Mouse (Mus musculus) lung, embryonic 15.5 days (tissue): ENCODE measurements around the gene Cyb5rl. TPM values are rescaled to one million over a fixed set of nuclear protein-coding genes. Genes with fewer than 3 reads are reported as not detected.

ENCODE experiments used
- ATAC-seq: fragments of 200-750 bp; cut with Nextera tagmentation; 2 replicates; pipeline ENCODE4 v1.8.0; 2017; ENCODE audit warnings: moderate number of reproducible peaks, borderline replicate concordance; ENCODE audit not compliant: low FRiP score, low TSS enrichment; ENCODE audit errors: extremely low read depth
- H3K27ac ChIP-seq: fragments of 300-500 bp; sonication (generic); 2 replicates; pipeline ENCODE4 v1.5.1; 2015; ENCODE audit warnings: moderate library complexity, mild to moderate bottlenecking, inconsistent platforms
- H3K27me3 ChIP-seq: fragments of 300-500 bp; sonication (generic); 2 replicates; pipeline ENCODE4 v1.6.1; 2015; ENCODE audit warnings: inconsistent platforms
- H3K36me3 ChIP-seq: fragments of 300-500 bp; sonication (generic); 2 replicates; pipeline ENCODE4 v1.6.1; 2015; ENCODE audit warnings: inconsistent platforms
- H3K4me1 ChIP-seq: fragments of 300-500 bp; sonication (generic); 2 replicates; pipeline ENCODE4 v1.6.1; 2015; ENCODE audit warnings: inconsistent platforms
- H3K4me2 ChIP-seq: fragments of 300-500 bp; sonication (generic); 2 replicates; pipeline ENCODE4 v1.6.1; 2015; ENCODE audit warnings: inconsistent platforms, mild to moderate bottlenecking, moderate library complexity
- H3K4me3 ChIP-seq: fragments of 300-500 bp; sonication (generic); 2 replicates; pipeline ENCODE4 v1.5.1; 2015; ENCODE audit warnings: mild to moderate bottlenecking, inconsistent platforms
- H3K9ac ChIP-seq: fragments of 300-500 bp; sonication (generic); 2 replicates; pipeline ENCODE4 v1.6.1; 2015; ENCODE audit warnings: inconsistent platforms
- H3K9me3 ChIP-seq: fragments of 300-500 bp; sonication (generic); 2 replicates; pipeline ENCODE4 v1.6.1; 2016; ENCODE audit warnings: inconsistent platforms
- WGBS: fragments of 180-500 bp; shearing (Covaris S2); methylation state at CpG from one replicate; pipeline ENCODE4 v1.1.7; 2015; 5-methylcytosine and 5-hydroxymethylcytosine counted together
- polyA plus RNA-seq: library from polyadenylated mRNA; unstranded; fragments of >200 nt; fragmentation: Nextera tagmentation; extraction: Ambion mirVana; gene quantifications from 2 replicates; pipeline ENCODE4 v1.2.1, GENCODE M21; 2015

Cyb5rl gene
- polyA plus RNA-seq: 5.9 and 6.1 TPM in 2 replicates

DNA sequence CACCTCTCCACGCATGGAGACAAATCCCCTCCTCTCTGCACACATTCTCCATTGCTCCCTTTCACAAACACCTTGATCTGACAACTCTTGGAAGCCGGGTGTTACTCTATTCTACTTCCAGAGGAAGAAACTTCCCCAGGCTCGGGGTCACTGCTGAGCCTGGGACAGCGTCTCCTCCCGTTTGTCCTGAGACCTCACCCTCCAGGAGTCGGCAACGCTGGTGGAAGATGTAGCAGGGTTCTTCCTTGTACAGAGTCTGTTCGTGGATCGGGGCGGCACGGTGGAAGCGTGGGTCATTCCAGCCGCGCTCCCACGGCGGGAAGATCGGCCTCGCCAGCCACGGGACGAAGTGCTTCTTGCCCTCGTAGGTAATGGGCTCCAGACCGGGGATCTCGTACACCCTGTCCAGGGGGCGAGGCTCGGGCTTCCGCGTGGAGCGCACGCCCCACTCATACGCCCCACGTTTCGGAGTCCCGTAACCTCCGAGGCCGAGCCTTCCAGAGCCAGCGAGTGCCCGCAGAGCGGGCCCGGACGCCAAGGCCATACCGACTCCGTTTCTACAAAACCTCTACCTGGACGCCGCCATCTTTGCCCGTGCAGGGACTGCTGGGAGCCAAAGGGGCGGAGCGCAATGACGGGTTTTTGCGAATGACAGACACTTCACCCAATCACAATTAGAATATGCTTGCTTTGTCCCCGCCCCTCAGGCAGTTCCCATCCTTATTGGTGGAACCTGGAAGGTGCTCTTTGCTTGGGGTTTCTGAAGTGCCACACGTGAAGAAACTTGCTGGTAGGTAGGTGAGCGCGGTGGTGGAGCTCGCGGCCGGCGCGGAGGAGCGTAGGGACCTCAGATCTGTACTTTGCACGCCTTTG is at the start of gene Cyb5rl, which contains the start of gene Mrpl37:
Gene Cyb5rl (plus strand): TSS at position 737 of the 873 bp plus-strand sequence.
Gene Mrpl37 (minus strand): TSS at position 617 of the 873 bp plus-strand sequence.
- H3K27ac ChIP-seq: peak within 1 kb of the TSS; percentile 58
- H3K4me2 ChIP-seq: peak within 1 kb of the TSS; percentile 96
- peak within 1 kb of the TSS; percentile 83 for H3K9ac ChIP-seq
- peaks cover 26% of the 10 kb centered on the region for H3K36me3 ChIP-seq
- H3K9me3 ChIP-seq: no peaks in the 10 kb centered on the region
- peaks cover 16% of the 10 kb centered on the region for H3K4me1 ChIP-seq
- ATAC-seq: peak; percentile 98
- no peaks in the 10 kb centered on the region for H3K27me3 ChIP-seq
- peak within 1 kb of the TSS; percentile 78 for H3K4me3 ChIP-seq
- under 1% methylated on average over 60 of the region's 60 CpGs for whole genome bisulfite sequencing

DNA sequence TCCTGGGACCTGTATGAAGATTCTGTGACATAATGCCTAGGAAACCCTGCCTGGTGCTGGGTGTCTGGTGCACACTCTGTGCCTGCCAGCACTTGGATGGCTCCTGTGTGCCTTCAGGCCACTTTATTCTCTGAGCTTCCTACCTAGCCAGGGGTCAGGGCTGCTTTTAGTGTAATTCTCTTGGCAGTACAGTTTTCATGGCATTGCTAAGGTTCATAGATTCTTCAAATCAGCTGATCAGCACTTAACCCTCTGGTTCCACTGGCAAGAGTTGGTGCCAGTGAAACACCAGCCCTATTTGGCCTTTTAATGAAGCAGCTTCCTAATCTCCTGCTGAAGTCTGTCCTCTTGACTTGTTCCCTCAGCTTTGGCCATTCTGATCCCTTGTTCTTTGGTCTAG is 49.5 kb upstream of the Cyb5rl start:
- no peak overlapping the region for H3K9ac ChIP-seq
- no peak overlapping the region for H3K4me3 ChIP-seq
- H3K4me2 ChIP-seq: no peak overlapping the region
- peaks cover 3% of the 10 kb centered on the region; the same call in 1 of the 2 replicates for H3K36me3 ChIP-seq
- no peak overlapping the region for H3K27ac ChIP-seq
- no peaks in the 10 kb centered on the region for H3K27me3 ChIP-seq
- H3K9me3 ChIP-seq: no peaks in the 10 kb centered on the region
- no peak for ATAC-seq
- H3K4me1 ChIP-seq: peaks cover 10% of the 10 kb centered on the region; the same call in 1 of the 2 replicates

DNA sequence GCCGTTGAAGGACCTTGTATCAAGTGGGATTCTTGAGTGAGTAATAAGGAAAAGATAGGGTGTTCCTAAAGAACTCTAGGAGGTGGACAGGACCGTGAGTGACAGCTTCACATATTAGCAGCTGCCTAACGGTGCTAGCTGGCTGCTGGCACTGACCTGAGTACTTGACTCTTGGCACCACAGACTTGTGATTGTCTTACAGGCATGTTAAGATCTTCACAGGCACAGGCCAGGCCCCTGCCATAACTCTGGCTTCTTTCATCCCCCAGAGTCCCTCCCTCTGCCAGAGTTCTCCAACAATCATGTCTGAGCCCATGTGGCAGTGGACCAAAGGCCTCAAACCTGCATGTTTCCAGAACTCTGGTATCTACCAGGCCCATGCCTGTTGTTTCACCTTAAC is 48.3 kb upstream of the Cyb5rl start:
- Histone ChIP-seq H3K36me3 (peaks cover 3% of the 10 kb centered on the region; the same call in 1 of the 2 replicates), H3K9ac (no peak overlapping the region), H3K4me2 (no peak overlapping the region), H3K4me3 (no peak overlapping the region), H3K9me3 (no peaks in the 10 kb centered on the region), H3K27me3 (no peaks in the 10 kb centered on the region), H3K4me1 (peaks cover 10% of the 10 kb centered on the region; the same call in 1 of the 2 replicates), H3K27ac (no peak overlapping the region)
- no peak for ATAC-seq
- WGBS: 35% methylated on average over 3 of the region's 3 CpGs

DNA sequence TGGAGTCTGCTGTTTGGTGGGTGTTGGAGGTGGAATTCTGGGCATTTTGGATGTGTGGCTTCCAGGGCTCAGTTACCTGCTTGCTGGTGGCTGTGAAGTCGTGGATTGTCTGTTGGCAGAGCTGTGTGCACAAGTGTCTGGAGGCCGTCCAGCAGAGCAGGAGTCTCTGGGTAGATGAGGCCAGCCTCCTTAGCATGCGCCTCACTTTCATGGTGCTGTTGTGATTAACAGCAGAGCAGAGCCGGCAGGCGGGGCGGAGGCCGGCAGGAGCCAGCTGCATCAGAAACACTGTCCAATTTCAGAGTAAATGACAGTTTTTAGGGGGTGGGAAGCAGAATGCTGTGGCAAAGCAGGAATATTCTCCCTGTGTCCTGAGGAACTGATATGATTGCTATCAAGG is 47.8 kb upstream of the Cyb5rl start:
- Histone ChIP-seq H3K4me1 (peaks cover 10% of the 10 kb centered on the region; the same call in 1 of the 2 replicates), H3K27ac (no peak overlapping the region)

DNA sequence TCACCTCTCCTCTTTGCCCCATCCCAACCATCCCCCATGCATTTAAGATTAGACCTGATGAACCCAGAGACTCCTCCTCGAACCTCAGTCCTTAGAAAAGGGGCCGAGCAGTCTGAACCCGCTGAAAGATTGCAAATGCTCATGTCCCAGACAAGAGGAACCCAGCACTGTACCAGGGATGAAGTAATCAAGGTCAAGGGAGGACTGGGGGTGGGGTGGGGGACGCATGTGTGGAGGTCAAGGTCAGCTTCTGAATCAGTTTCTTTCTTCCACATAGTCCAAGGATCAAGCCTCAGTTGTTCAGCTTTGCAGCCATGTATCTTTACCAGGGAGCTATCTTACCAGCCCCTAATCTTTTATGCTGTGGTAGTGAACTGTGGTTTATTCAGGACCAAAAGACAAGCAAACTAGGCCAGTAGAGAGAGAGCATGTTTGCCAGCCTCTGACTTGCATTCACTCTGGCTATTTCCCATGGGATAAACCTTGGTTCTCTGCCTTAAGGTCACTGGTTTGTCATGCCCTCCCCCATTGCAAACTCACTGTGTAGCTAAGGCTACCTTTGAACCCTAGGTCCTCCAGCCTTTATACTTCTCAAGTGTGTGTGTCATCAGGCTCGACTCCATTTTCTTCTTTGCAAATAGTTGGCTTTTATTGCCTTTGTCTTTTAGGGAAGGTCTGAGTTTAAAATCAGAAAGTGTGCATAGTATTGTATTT is 46.3 kb upstream of the Cyb5rl start:
- no peak overlapping the region for H3K9ac ChIP-seq
- peaks cover 3% of the 10 kb centered on the region; the same call in 1 of the 2 replicates for H3K36me3 ChIP-seq
- WGBS: 69% methylated on average over 5 of the region's 5 CpGs
- ATAC-seq: no peak
- no peaks in the 10 kb centered on the region for H3K27me3 ChIP-seq
- H3K4me3 ChIP-seq: no peak overlapping the region
- H3K4me1 ChIP-seq: peaks cover 10% of the 10 kb centered on the region; the same call in 1 of the 2 replicates
- no peak overlapping the region for H3K27ac ChIP-seq
- no peaks in the 10 kb centered on the region for H3K9me3 ChIP-seq
- no peak overlapping the region for H3K4me2 ChIP-seq

More for the DNA sequence above, 47.8 kb upstream of the Cyb5rl start:
- peaks cover 3% of the 10 kb centered on the region; the same call in 1 of the 2 replicates for H3K36me3 ChIP-seq
- ATAC-seq: no peak
- H3K9ac ChIP-seq: no peak overlapping the region
- WGBS: 51% methylated on average over 7 of the region's 7 CpGs
- H3K4me3 ChIP-seq: no peak overlapping the region
- no peaks in the 10 kb centered on the region for H3K27me3 ChIP-seq
- H3K4me2 ChIP-seq: no peak overlapping the region
- H3K9me3 ChIP-seq: no peaks in the 10 kb centered on the region

DNA sequence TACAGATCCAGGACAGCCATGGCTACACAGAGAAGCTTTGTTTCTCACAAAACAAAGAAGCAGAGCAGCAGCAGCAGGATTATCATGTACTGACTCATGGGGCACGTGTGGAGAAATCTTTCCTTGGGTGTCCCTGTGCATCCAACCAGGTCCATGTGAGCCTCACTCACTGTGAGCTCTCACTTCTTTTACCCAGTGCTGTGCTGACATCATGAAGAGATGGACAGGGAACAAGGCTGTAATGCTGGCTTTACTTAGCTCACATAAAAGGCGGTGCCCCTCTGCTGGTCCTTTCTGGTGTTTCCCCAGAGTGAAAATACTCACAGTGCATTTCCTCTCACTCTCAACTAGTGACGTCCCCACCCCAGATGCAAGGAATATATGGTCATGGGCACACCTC is 45.3 kb upstream of the Cyb5rl start:
- ATAC-seq: no peak
- H3K27me3 ChIP-seq: no peaks in the 10 kb centered on the region
- H3K36me3 ChIP-seq: peaks cover 3% of the 10 kb centered on the region; the same call in 1 of the 2 replicates
- 72% methylated on average over 3 of the region's 3 CpGs for WGBS
- peaks cover 10% of the 10 kb centered on the region; the same call in 1 of the 2 replicates for H3K4me1 ChIP-seq
- H3K9ac ChIP-seq: no peak overlapping the region
- H3K27ac ChIP-seq: no peak overlapping the region
- H3K4me3 ChIP-seq: no peak overlapping the region
- no peaks in the 10 kb centered on the region for H3K9me3 ChIP-seq
- no peak overlapping the region for H3K4me2 ChIP-seq

DNA sequence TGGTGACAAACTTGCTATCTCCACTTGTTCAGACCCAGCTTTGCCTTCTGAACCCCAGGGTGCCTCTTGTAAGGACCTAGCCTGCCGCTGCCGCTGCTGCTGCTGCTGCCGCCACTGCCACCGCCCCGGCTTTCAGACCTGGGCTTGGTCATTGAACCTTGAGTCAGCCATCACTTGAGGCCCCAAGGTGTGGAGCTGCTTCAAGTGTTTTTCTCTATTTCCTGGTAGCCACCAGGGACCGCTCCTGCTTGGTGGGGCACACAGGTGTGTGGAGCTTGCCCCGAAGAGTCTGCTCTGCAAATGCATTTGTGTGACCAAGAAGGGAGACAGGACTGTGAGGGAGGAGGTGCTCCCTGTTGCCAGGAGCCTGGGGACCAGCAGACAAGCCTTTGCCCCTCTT is 41.9 kb upstream of the Cyb5rl start:
- ATAC-seq: no peak
- Histone ChIP-seq H3K9ac (no peak overlapping the region), H3K27me3 (no peaks in the 10 kb centered on the region), H3K9me3 (no peaks in the 10 kb centered on the region), H3K36me3 (peaks cover 8% of the 10 kb centered on the region; the same call in 1 of the 2 replicates), H3K4me3 (no peak overlapping the region), H3K27ac (no peak overlapping the region), H3K4me2 (no peak overlapping the region), H3K4me1 (no peaks in the 10 kb centered on the region)
- 78% methylated on average over 7 of the region's 7 CpGs for WGBS

DNA sequence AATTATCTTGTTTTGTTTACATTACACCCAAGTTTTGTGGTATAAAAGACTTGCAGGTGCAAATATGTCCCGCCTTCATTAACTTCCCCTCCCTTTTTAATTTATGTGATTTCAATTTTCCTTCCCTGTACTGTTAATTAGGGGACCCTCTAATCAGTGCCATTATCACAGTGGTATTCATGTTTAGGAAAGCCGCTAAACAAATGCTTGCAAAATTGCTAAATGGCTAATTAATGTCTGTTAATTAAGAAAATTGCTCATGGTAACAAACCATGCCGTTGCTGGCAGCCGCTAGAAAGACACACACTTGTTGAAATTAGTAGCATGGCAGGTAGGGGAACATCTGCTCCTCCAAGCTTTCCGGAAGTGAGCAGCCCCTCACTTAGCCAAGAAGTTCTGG is 41.4 kb upstream of the Cyb5rl start:
- H3K36me3 ChIP-seq: peaks cover 8% of the 10 kb centered on the region; the same call in 1 of the 2 replicates
- no peaks in the 10 kb centered on the region for H3K9me3 ChIP-seq
- 88% methylated on average over 5 of the region's 5 CpGs for WGBS
- H3K27ac ChIP-seq: no peak overlapping the region
- H3K27me3 ChIP-seq: no peaks in the 10 kb centered on the region
- no peak overlapping the region for H3K9ac ChIP-seq
- H3K4me2 ChIP-seq: no peak overlapping the region
- H3K4me3 ChIP-seq: no peak overlapping the region
- H3K4me1 ChIP-seq: no peaks in the 10 kb centered on the region
- no peak for ATAC-seq

DNA sequence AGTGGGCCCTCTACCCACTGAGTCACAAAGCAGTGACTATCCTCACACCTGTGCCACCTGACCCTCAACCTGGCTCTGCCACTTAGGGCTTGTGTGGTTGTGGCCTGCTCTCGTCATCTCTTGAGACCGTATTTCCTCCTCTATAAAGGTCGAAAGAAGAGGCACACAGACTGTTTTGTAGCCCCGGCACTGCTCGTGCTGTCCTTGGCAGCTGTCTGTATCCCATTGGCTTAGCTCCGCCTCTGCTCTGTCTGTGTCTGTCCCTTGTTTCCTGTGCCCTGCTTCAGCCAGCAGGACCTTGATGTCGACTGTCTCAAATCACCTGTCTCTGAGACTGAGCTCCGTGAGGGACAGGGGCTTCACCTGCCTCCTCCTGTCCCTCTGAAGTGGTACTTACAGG is 40.3 kb upstream of the Cyb5rl start:
- Histone ChIP-seq H3K27ac (no peak overlapping the region), H3K4me3 (no peak overlapping the region), H3K4me2 (no peak overlapping the region), H3K27me3 (no peaks in the 10 kb centered on the region), H3K36me3 (peaks cover 17% of the 10 kb centered on the region), H3K9ac (no peak overlapping the region), H3K4me1 (no peaks in the 10 kb centered on the region), H3K9me3 (no peaks in the 10 kb centered on the region)
- WGBS: 46% methylated on average over 8 of the region's 8 CpGs
- ATAC-seq: no peak

DNA sequence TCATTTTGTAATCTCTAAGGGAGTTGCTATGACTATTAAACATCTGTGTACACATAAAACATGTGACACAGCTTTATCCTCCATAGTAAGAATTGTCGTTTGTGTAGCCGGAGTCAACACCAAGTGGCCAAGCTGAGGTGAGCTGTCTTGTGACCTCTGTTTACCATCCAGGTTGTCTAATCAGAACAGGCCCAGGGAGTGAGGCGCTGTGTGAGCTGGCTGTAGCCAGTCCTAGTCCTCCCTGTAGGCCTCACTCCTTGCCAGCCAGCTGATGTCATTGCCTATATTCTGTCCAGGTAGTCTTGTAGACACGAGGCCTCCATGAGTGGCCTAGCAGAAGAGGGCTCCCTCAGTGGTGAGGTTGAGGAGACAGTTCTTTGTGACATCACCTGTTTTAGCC is 31.1 kb upstream of the Cyb5rl start:
- H3K9me3 ChIP-seq: no peaks in the 10 kb centered on the region
- no peaks in the 10 kb centered on the region for H3K27me3 ChIP-seq
- H3K36me3 ChIP-seq: peaks cover 75% of the 10 kb centered on the region
- H3K4me1 ChIP-seq: no peaks in the 10 kb centered on the region
- ATAC-seq: no peak
- no peak overlapping the region for H3K9ac ChIP-seq
- no peak overlapping the region for H3K27ac ChIP-seq
- no peak overlapping the region for H3K4me3 ChIP-seq
- WGBS: 81% methylated on average over 4 of the region's 4 CpGs
- H3K4me2 ChIP-seq: no peak overlapping the region

DNA sequence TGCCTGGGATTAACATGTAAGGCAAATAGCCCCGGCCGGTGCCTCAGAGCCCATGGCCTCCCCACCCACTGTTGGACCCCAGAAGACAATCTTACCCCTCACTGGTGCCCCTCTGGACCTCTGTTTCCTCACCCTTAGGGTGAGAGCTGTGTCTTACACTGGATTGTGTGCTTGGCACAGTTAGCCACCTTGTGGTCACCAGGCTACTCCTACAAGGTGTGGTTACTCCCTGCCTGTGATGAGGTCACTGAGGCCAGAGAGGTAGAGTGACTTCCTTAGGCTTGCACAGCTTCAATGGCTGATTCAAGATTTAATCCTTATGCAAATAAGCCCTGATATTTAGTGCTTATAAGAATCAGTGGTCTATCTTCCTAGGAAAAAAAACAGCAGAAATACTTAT is 29.8 kb upstream of the Cyb5rl start:
- Histone ChIP-seq H3K4me2 (no peak overlapping the region), H3K9me3 (no peaks in the 10 kb centered on the region), H3K27ac (no peak overlapping the region), H3K4me1 (no peaks in the 10 kb centered on the region), H3K27me3 (no peaks in the 10 kb centered on the region), H3K4me3 (no peak overlapping the region), H3K9ac (no peak overlapping the region), H3K36me3 (peaks cover 76% of the 10 kb centered on the region)
- 96% methylated on average over 2 of the region's 2 CpGs for WGBS
- no peak for ATAC-seq

DNA sequence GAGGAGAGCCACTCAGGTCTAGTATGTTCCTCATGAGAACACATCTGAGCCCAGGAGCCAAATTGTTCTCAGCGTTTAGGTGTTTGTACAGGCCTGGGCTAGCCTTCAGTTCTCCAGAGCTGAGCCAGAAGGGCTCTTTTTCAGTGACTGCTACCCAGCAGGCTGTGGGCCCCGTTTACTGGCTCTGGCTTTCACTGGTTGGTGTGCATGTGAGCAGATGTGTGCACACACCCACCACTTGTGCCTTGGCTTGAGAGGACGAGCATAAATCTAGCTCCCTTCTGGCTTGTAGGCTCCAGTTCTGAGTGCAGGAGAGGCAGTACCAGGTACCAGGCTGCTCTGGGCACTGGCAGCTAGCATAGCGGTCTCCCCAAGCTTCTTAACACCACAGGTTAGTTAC is 28.5 kb upstream of the Cyb5rl start:
- Histone ChIP-seq H3K4me2 (no peak overlapping the region), H3K9me3 (no peaks in the 10 kb centered on the region), H3K4me3 (no peak overlapping the region), H3K36me3 (peaks cover 70% of the 10 kb centered on the region), H3K27ac (no peak overlapping the region), H3K27me3 (no peaks in the 10 kb centered on the region), H3K4me1 (no peaks in the 10 kb centered on the region), H3K9ac (no peak overlapping the region)
- ATAC-seq: no peak
- 76% methylated on average over 4 of the region's 4 CpGs for WGBS
